Mouse (Mus musculus) spleen, adult 2 months (tissue): ENCODE measurements around the gene 1700123O20Rik.
A peak's percentile ranks its signal among the peaks of the same experiment; 100 is the strongest.

Experiments
- CTCF ChIP-seq: fragments of 200-500 bp; IDR thresholded peaks from 2 replicates; pipeline ENCODE4 v1.5.1; 2011; ENCODE audit warnings: mild to moderate bottlenecking, inconsistent platforms; ENCODE audit not compliant: insufficient read depth, insufficient read length, insufficient replicate concordance; ENCODE audit errors: extremely low read depth
- POLR2A ChIP-seq: fragments of 200-500 bp; IDR thresholded peaks from 2 replicates; pipeline ENCODE4 v1.6.1; 2011; ENCODE audit warnings: low read depth, low read length, inconsistent platforms

GRCm38 (mm10) chr14:54650621-54651454 lies 35.2 kb upstream of the 1700123O20Rik start:
- TF ChIP-seq CTCF: peak; percentile 81; the same call in 1 of the 2 replicates
- no peak for TF ChIP-seq POLR2A
